ENCODE assay signal across 14 mouse cellular contexts in the genomic region with DNA sequence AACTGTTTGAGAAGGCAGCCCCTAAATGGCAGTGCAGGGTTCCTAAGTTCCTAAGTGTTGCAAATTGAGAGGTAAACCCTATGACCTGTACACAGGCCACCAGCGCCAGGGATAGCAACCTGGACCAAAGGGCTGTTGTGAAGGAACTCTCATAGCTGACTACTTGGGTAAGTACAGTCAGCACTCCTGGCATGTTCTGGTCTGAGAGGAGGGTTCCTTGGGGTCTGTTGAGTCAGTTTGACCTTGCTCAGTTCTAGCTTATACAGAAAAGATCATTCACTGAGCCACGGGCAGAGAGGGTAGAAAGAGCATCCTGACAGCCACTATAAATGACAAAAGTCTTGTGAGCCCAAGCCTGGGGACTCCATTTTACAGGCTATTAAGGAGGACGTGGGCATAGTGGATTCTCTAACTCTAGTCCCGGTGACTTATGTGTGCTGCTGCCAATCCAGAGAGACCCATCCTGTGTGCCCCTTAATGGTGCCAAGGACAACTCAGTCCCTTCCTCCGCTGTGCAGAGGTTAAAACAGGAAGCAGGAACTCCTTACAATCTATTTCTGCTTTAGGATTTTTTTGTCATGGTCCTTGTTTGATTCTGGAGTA.
DNase-seq lines count a peak whose midpoint lies in the region; ATAC-seq and TF ChIP-seq lines count a peak whose summit lies in the region.
"Had no signal": no experiment of that assay in that cellular context is flagged by ENCODE, and none has a peak within 500 bp of the region (broad histone marks: within the 10 kb centered on the region; RNA-seq: fewer than 3 reads in every experiment).

No protein-coding gene starts in this region.

- 18% methylated on average over 5 of the region's 5 CpGs for WGBS in intestine, embryonic 14.5 days
- 22% methylated on average over 5 of the region's 5 CpGs for WGBS in intestine, postnatal 0 days
- WGBS in forebrain, embryonic 11.5 days = 17% methylated on average over 5 of the region's 5 CpGs
- 28% methylated on average over 5 of the region's 5 CpGs for WGBS in hindbrain, postnatal 0 days
- 13% methylated on average over 5 of the region's 5 CpGs for WGBS in neural tube, embryonic 14.5 days

- no peak overlapping the region for H3K9ac ChIP-seq in intestine, embryonic 14.5 days (ENCODE audit: low read length)
- H3K9ac ChIP-seq in intestine, postnatal 0 days (ENCODE audit: low read depth, low read length) = no peak overlapping the region
- peak overlapping the region; percentile 100 for H3K9ac ChIP-seq in forebrain, embryonic 11.5 days (ENCODE audit: low read length)
- peak overlapping the region; percentile 100; the same call in 1 of the 2 replicates for H3K9ac ChIP-seq in hindbrain, postnatal 0 days (replicated peaks; ENCODE audit: low read length)
- 0 out of 2 replicates have a peak overlapping the region, but pooled peaks have one; percentile 2 for H3K9ac ChIP-seq in neural tube, embryonic 14.5 days (replicated peaks; ENCODE audit: low read depth, low read length)
- H3K9ac ChIP-seq: embryonic facial prominence, embryonic 13.5 days; heart, embryonic 15.5 days had no signal

- TF ChIP-seq CTCF in intestine, postnatal 0 days (IDR thresholded peaks at IDR 0.05; ENCODE audit: low read depth) = no peak
- no peak for TF ChIP-seq CTCF in hindbrain, postnatal 0 days (IDR thresholded peaks at IDR 0.05; ENCODE audit: low read depth)

- DNase-seq in intestine, embryonic 14.5 days (ENCODE audit: low spot score) = peak; percentile 55
- DNase-seq in forebrain, embryonic 11.5 days (ENCODE audit: low spot score) = peak; percentile 53
- peak; percentile 24 for DNase-seq in hindbrain, postnatal 0 days (ENCODE audit: low spot score)
- DNase-seq in heart, postnatal 4 days = no peak
- DNase-seq in frontal cortex, postnatal 25 days (ENCODE audit: low spot score in 2 of 2) = no peak
- DNase-seq in kidney, adult 9 months = no peak
- DNase-seq: adrenal gland, postnatal 36 days; B cell, adult 2 months; gastrocnemius, adult 2 months had no signal

- H3K27ac ChIP-seq in intestine, embryonic 14.5 days (ENCODE audit: low read depth) = no peak overlapping the region
- H3K27ac ChIP-seq in intestine, postnatal 0 days (ENCODE audit: low read depth, low read length) = no peak overlapping the region
- H3K27ac ChIP-seq in forebrain, embryonic 11.5 days (ENCODE audit: low read depth, low read length) = no peak overlapping the region; the same call in 1 of the 2 replicates
- 0 out of 2 replicates have a peak overlapping the region, but pooled peaks have one; percentile 8 for H3K27ac ChIP-seq in hindbrain, postnatal 0 days
- H3K27ac ChIP-seq in neural tube, embryonic 14.5 days (ENCODE audit: low read depth, low read length) = peak overlapping the region; percentile 28; the same call in 1 of the 2 replicates
- H3K27ac ChIP-seq: embryonic facial prominence, embryonic 13.5 days; gastrocnemius, adult 2 months; heart, embryonic 15.5 days; kidney, postnatal 0 days had no signal

- H3K4me1 ChIP-seq in intestine, embryonic 14.5 days (replicated peaks; ENCODE audit: control insufficient read depth, insufficient read depth, low read length) = no peaks in the 10 kb centered on the region
- no peaks in the 10 kb centered on the region for H3K4me1 ChIP-seq in intestine, postnatal 0 days (replicated peaks; ENCODE audit: control insufficient read depth, insufficient read depth, low read length)
- peaks cover 8% of the 10 kb centered on the region; the same call in 1 of the 2 replicates for H3K4me1 ChIP-seq in forebrain, embryonic 11.5 days (replicated peaks; ENCODE audit: control insufficient read depth, insufficient read depth, low read length)
- H3K4me1 ChIP-seq in hindbrain, postnatal 0 days (ENCODE audit: insufficient read depth, low read length) = peaks cover 3% of the 10 kb centered on the region; the same call in 1 of the 2 replicates
- H3K4me1 ChIP-seq in neural tube, embryonic 14.5 days (ENCODE audit: control insufficient read depth, insufficient read depth, low read length) = 0 out of 2 replicates have a peak, but pooled peaks cover 5% of the 10 kb centered on the region

- no peak overlapping the region for H3K4me2 ChIP-seq in intestine, embryonic 14.5 days (ENCODE audit: low read length)
- no peak overlapping the region for H3K4me2 ChIP-seq in intestine, postnatal 0 days (replicated peaks; ENCODE audit: low read depth)
- H3K4me2 ChIP-seq in forebrain, embryonic 11.5 days (ENCODE audit: low read depth, low read length, severe bottlenecking) = peak overlapping the region; percentile 27; the same call in 1 of the 2 replicates
- peak overlapping the region; percentile 89 for H3K4me2 ChIP-seq in hindbrain, postnatal 0 days (ENCODE audit: low read depth, low read length)
- peak overlapping the region; percentile 81 for H3K4me2 ChIP-seq in neural tube, embryonic 14.5 days (ENCODE audit: low read depth, low read length)
- H3K4me2 ChIP-seq: heart, embryonic 15.5 days had no signal

- no peak for ATAC-seq in intestine, embryonic 14.5 days (replicated peaks; ENCODE audit: low FRiP score, low TSS enrichment, low read depth)
- no peak for ATAC-seq in intestine, postnatal 0 days
- no peak for ATAC-seq in forebrain, embryonic 11.5 days (replicated peaks; ENCODE audit: low FRiP score)
- no peak for ATAC-seq in hindbrain, postnatal 0 days
- ATAC-seq in neural tube, embryonic 14.5 days (ENCODE audit: low read depth) = no peak

- H3K4me3 ChIP-seq in intestine, embryonic 14.5 days (ENCODE audit: low read depth, low read length) = no peak overlapping the region
- no peak overlapping the region for H3K4me3 ChIP-seq in intestine, postnatal 0 days (ENCODE audit: low read depth, low read length)
- no peak overlapping the region for H3K4me3 ChIP-seq in forebrain, embryonic 11.5 days (ENCODE audit: low read depth, low read length)
- no peak overlapping the region for H3K4me3 ChIP-seq in hindbrain, postnatal 0 days (ENCODE audit: low read length)
- H3K4me3 ChIP-seq in neural tube, embryonic 14.5 days (ENCODE audit: low read depth, low read length) = peak overlapping the region; percentile 90; the same call in 1 of the 2 replicates
- H3K4me3 ChIP-seq: embryonic facial prominence, embryonic 13.5 days; gastrocnemius, adult 2 months; heart, embryonic 15.5 days had no signal

- peaks cover 69% of the 10 kb centered on the region for H3K27me3 ChIP-seq in intestine, embryonic 14.5 days (replicated peaks; ENCODE audit: control insufficient read depth, insufficient read depth, low read length)
- peaks cover 55% of the 10 kb centered on the region for H3K27me3 ChIP-seq in intestine, postnatal 0 days (replicated peaks; ENCODE audit: control insufficient read depth, insufficient read depth, low read length)
- H3K27me3 ChIP-seq in forebrain, embryonic 11.5 days (ENCODE audit: control insufficient read depth, insufficient read depth, low read length) = peaks cover 8% of the 10 kb centered on the region; the same call in 1 of the 2 replicates
- H3K27me3 ChIP-seq in hindbrain, postnatal 0 days (ENCODE audit: insufficient read depth, low read length) = no peaks in the 10 kb centered on the region
- 0 out of 2 replicates have a peak, but pooled peaks cover 2% of the 10 kb centered on the region for H3K27me3 ChIP-seq in neural tube, embryonic 14.5 days (ENCODE audit: control insufficient read depth, insufficient read depth, low read length)

- no peaks in the 10 kb centered on the region for H3K36me3 ChIP-seq in intestine, embryonic 14.5 days (ENCODE audit: control insufficient read depth, insufficient read depth, low read length)
- no peaks in the 10 kb centered on the region for H3K36me3 ChIP-seq in intestine, postnatal 0 days (ENCODE audit: control insufficient read depth, insufficient read depth)
- H3K36me3 ChIP-seq in forebrain, embryonic 11.5 days (ENCODE audit: control insufficient read depth, insufficient read depth, low read length) = no peaks in the 10 kb centered on the region
- no peaks in the 10 kb centered on the region for H3K36me3 ChIP-seq in hindbrain, postnatal 0 days (ENCODE audit: insufficient read depth, low read length)
- H3K36me3 ChIP-seq in neural tube, embryonic 14.5 days (ENCODE audit: control insufficient read depth, insufficient read depth, low read length) = no peaks in the 10 kb centered on the region
- H3K36me3 ChIP-seq: embryonic facial prominence, embryonic 13.5 days; heart, embryonic 15.5 days had no signal

- H3K9me3 ChIP-seq in intestine, embryonic 14.5 days (ENCODE audit: control insufficient read depth, low read length) = no peaks in the 10 kb centered on the region
- H3K9me3 ChIP-seq in intestine, postnatal 0 days (ENCODE audit: control insufficient read depth) = no peaks in the 10 kb centered on the region
- H3K9me3 ChIP-seq in forebrain, embryonic 11.5 days (ENCODE audit: control insufficient read depth, low read length) = no peaks in the 10 kb centered on the region
- no peaks in the 10 kb centered on the region for H3K9me3 ChIP-seq in hindbrain, postnatal 0 days (ENCODE audit: low read length)
- no peaks in the 10 kb centered on the region for H3K9me3 ChIP-seq in neural tube, embryonic 14.5 days (ENCODE audit: control insufficient read depth, low read length)
- H3K9me3 ChIP-seq: embryonic facial prominence, embryonic 13.5 days; heart, embryonic 15.5 days had no signal

Comparison
In these comparisons a context has a peak if more than half of its experiments do, and no peak if none do; other contexts are left out.
1. DNase-seq: peak in intestine, embryonic 14.5 days (single experiment), forebrain, embryonic 11.5 days (single experiment) and hindbrain, postnatal 0 days (single experiment); none in heart, postnatal 4 days (single experiment), frontal cortex, postnatal 25 days (0 of 2) and kidney, adult 9 months (single experiment).
2. H3K27ac ChIP-seq: peak in hindbrain, postnatal 0 days (single experiment) and neural tube, embryonic 14.5 days (single experiment); none in intestine, embryonic 14.5 days (single experiment), intestine, postnatal 0 days (single experiment) and forebrain, embryonic 11.5 days (single experiment).
3. H3K4me2 ChIP-seq: peak in forebrain, embryonic 11.5 days (single experiment), hindbrain, postnatal 0 days (single experiment) and neural tube, embryonic 14.5 days (single experiment); none in intestine, embryonic 14.5 days (single experiment) and intestine, postnatal 0 days (single experiment).
4. H3K9ac ChIP-seq: peak in forebrain, embryonic 11.5 days (single experiment), hindbrain, postnatal 0 days (single experiment) and neural tube, embryonic 14.5 days (single experiment); none in intestine, embryonic 14.5 days (single experiment) and intestine, postnatal 0 days (single experiment).